Mouse (Mus musculus) erythroblast, embryonic 14.5 days (primary cell): ENCODE measurements around the gene Gdpgp1. TPM values are rescaled to one million over a fixed set of nuclear protein-coding genes. Genes with fewer than 3 reads are reported as not detected.
A peak's percentile ranks its signal among the peaks of the same experiment; 100 is the strongest.

Source experiments
- H3K27me3 ChIP-seq: 2 replicates; pipeline ENCODE4 v1.6.1; 2012; ENCODE audit warnings: inconsistent platforms; ENCODE audit not compliant: control insufficient read depth
- H3K36me3 ChIP-seq: 2 replicates; pipeline ENCODE4 v1.6.1; 2012; ENCODE audit warnings: mild to moderate bottlenecking, inconsistent platforms; ENCODE audit not compliant: control insufficient read depth
- H3K4me1 ChIP-seq: 2 replicates; pipeline ENCODE4 v1.6.1; 2012; ENCODE audit warnings: inconsistent platforms; ENCODE audit not compliant: control insufficient read depth
- H3K4me3 ChIP-seq: replicated peaks from 2 replicates; pipeline ENCODE3; 2012; ENCODE audit warnings: moderate library complexity, mild to moderate bottlenecking, inconsistent platforms
- H3K9me3 ChIP-seq: 2 replicates; pipeline ENCODE4 v1.6.1; 2012; ENCODE audit warnings: low read length, inconsistent platforms, mixed read lengths; ENCODE audit not compliant: control insufficient read depth
- GATA1 ChIP-seq: IDR thresholded peaks from 2 replicates; pipeline ENCODE4 v1.6.1; 2012; ENCODE audit warnings: low read length, inconsistent platforms, mixed read lengths
- TAL1 ChIP-seq: IDR thresholded peaks from 3 replicates; pipeline ENCODE4 v1.6.1; 2012; ENCODE audit warnings: low read length, inconsistent platforms, mixed read lengths
- polyA plus RNA-seq: library from polyadenylated mRNA; stranded (reverse); fragments of >175 nt; gene quantifications from 2 replicates; pipeline ENCODE4 v1.2.3, GENCODE M21; 2012

The Gdpgp1 gene
- polyA plus RNA-seq, 1 experiment: 0.06 TPM

DNA sequence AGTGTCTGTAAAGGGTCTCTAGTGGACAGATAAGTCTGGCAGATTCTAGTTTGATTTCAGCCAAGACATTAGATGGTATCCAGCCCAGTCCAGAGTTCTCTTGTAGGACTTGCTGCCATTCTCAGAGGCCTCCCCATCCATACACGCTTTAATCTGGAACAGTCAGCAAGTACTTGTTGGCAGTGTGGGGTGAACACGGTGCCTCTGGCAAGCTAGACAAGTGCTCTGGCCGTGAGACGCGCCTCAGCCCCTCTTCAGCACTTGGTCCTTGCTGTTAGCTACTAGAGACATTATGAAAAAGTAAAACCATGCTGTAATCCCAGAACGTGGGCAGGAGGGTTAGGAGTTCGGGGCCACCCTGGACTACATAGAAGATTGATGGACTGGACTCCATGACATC lies 19.1 kb upstream of the Gdpgp1 start:
- Histone ChIP-seq H3K36me3 (peaks cover 91% of the 10 kb centered on the region), H3K4me3 (no peak overlapping the region), H3K4me1 (peaks cover 80% of the 10 kb centered on the region), H3K9me3 (no peaks in the 10 kb centered on the region), H3K27me3 (no peaks in the 10 kb centered on the region)
- TF ChIP-seq TAL1 (no peak), GATA1 (no peak)

DNA sequence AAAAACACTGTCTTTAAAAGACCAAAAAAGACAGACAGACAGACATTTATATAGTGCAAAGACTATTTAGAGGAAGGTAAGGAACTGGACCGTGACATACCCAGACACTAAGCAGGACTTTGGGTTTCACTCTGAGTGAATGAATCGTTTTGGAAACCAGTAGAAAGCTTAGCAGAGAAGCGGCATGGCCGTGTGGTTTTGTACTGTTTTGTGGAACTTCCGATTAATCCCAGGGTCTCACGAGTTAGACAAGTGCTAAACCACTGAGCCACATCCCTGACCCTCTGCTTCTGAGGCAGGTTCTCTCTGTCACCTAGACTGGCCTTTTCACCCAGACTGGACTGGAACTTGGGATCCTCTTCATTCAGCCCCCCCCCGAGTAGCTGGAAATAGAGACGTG lies 18.2 kb upstream of the Gdpgp1 start:
- no peaks in the 10 kb centered on the region for H3K9me3 ChIP-seq
- H3K36me3 ChIP-seq: peaks cover 99% of the 10 kb centered on the region
- peaks cover 71% of the 10 kb centered on the region for H3K4me1 ChIP-seq
- H3K4me3 ChIP-seq: no peak overlapping the region
- TF ChIP-seq GATA1 (no peak), TAL1 (no peak)
- no peaks in the 10 kb centered on the region for H3K27me3 ChIP-seq

DNA sequence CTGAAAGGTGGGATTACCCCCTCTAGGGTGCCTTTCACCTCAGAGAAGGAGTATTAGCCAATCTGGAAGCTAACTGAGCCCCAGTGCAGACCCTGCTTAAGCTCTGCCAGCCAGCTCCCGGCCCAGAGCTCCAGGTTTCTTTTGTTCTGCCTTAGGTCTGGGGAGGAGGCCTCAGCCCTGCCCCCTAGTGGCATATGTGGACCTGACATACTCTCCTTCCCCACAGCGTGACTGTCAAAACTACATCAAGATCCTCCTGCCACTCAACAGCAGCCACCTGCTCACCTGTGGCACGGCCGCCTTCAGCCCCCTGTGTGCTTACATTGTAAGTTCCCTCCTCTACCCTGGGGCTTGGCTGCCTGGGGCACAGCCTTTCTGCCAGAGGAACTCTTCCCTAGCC lies 17.3 kb upstream of the Gdpgp1 start:
- Histone ChIP-seq H3K36me3 (peaks cover 100% of the 10 kb centered on the region), H3K27me3 (no peaks in the 10 kb centered on the region), H3K4me1 (peaks cover 62% of the 10 kb centered on the region), H3K4me3 (no peak overlapping the region), H3K9me3 (no peaks in the 10 kb centered on the region)
- TF ChIP-seq GATA1 (no peak), TAL1 (no peak)

DNA sequence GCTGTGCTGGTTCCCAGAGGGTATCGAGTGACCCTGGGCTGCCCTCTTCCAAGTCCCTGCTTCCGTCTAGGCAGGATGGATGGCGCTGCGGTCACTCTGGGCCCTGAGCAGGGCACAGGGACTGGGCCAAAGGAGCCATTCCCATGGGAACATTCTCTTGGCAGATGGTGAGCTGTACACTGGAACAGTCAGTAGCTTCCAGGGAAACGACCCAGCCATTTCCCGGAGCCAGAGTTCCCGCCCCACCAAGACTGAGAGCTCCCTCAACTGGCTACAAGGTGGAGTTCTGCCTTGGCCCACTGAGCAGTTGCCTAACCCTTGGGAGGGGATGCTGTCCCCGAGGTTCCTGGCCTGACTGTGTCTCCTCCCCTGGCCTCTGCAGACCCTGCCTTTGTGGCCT lies 16.1 kb upstream of the Gdpgp1 start:
- H3K4me3 ChIP-seq: no peak overlapping the region
- H3K9me3 ChIP-seq: no peaks in the 10 kb centered on the region
- H3K4me1 ChIP-seq: peaks cover 53% of the 10 kb centered on the region
- peaks cover 100% of the 10 kb centered on the region for H3K36me3 ChIP-seq
- no peaks in the 10 kb centered on the region; the same call in 1 of the 2 replicates for H3K27me3 ChIP-seq
- TF ChIP-seq GATA1: no peak
- TF ChIP-seq TAL1: no peak

DNA sequence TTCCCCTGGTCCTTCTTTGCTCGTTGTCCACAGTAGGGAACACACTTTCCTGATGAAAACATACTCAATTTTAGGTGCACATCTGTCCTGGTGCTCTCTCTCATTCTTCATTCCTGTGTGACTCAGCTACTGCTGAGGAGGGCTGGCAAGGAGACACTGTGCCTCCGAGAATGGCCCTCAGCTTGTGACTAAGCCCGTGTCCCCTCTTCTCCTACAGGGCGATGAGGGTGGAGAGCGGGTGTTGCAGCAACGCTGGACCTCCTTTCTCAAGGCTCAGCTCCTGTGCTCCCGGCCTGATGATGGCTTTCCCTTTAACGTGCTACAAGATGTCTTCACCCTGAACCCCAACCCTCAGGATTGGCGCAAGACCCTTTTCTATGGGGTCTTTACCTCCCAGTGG lies 14.0 kb upstream of the Gdpgp1 start:
- no peaks in the 10 kb centered on the region for H3K9me3 ChIP-seq
- no peak overlapping the region for H3K4me3 ChIP-seq
- H3K4me1 ChIP-seq: peaks cover 33% of the 10 kb centered on the region
- H3K36me3 ChIP-seq: peaks cover 99% of the 10 kb centered on the region
- no peak for TF ChIP-seq GATA1
- TF ChIP-seq TAL1: no peak
- no peaks in the 10 kb centered on the region; the same call in 1 of the 2 replicates for H3K27me3 ChIP-seq

DNA sequence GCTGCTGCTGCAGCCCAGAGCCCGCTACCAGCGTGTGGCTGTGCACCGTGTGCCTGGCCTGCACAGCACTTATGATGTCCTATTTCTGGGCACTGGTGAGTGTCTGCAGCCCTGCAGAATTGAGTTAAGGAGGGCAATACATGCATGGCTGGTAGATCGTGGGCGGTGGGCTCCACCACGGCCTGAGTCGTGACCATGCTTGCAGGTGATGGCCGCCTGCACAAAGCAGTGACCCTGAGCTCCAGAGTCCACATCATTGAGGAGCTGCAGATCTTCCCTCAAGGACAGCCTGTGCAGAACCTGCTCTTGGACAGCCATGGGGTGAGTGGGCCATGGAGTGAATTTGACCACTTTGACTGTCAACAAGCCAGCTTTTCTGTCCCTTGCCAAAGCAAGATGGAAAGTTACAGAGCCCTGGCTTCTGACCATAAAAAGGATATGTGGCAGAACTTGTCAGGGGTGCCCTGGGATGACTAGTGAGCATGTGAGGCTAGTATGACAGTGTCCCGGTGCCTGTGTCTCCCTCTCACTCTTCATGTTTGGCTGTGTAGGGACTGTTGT lies 12.3 kb upstream of the Gdpgp1 start:
- peaks cover 99% of the 10 kb centered on the region for H3K36me3 ChIP-seq
- peaks cover 19% of the 10 kb centered on the region for H3K4me1 ChIP-seq
- TF ChIP-seq TAL1: no peak
- H3K27me3 ChIP-seq: no peaks in the 10 kb centered on the region; the same call in 1 of the 2 replicates
- H3K4me3 ChIP-seq: no peak overlapping the region
- H3K9me3 ChIP-seq: no peaks in the 10 kb centered on the region

DNA sequence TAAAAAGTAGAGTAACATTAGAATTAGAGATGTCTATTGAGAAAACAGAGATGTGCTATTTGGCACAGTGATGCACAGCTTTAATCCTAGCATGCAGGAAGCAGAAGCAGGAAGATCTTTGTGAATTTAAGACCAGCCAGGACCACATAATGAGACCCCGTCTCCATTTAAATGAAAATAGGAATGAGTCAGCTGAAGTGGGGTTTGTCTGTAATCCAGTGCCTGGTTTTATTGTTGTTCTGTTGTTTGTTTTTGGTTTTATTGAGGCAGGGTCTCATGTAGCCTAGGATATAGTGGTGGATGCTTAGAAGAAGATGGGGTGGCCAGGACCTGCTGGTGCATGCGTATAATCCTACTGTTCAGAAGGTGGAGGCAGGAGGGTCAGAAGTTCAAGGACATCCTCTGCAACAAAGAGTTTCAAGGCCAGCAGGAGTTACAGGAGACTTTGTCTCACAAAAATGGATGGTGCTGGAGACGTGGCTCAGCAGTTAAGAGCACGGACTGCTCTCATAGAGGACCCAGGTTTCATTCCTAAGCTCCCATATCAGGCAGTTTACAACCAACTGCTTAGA lies 11.4 kb upstream of the Gdpgp1 start:
- Histone ChIP-seq H3K9me3 (no peaks in the 10 kb centered on the region), H3K4me3 (no peak overlapping the region), H3K36me3 (peaks cover 99% of the 10 kb centered on the region), H3K27me3 (no peaks in the 10 kb centered on the region; the same call in 1 of the 2 replicates), H3K4me1 (peaks cover 12% of the 10 kb centered on the region)
- no peak for TF ChIP-seq GATA1
- no peak for TF ChIP-seq TAL1

DNA sequence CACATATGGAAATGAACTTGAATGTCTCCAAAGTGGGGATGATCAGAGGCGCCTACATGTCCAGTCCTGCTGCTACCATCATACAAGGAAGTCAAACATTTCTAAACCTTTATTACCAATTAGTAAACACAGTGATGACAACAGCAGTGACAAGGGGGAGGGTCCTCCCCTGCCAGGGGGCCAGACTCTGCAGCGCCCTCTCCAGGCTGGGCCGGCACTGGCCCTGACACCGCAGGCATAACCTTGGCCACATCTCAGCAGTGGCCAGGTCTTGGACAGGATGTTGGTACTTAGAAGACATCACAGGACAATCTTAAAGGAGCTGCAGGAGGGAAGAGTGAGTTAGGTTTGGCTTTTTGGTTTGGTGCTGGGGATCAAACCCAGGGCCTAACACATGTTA lies 5.6 kb upstream of the Gdpgp1 start:
- Histone ChIP-seq H3K4me3 (no peak overlapping the region), H3K36me3 (peaks cover 89% of the 10 kb centered on the region), H3K9me3 (no peaks in the 10 kb centered on the region), H3K27me3 (no peaks in the 10 kb centered on the region), H3K4me1 (peaks cover 49% of the 10 kb centered on the region)
- no peak for TF ChIP-seq TAL1
- no peak for TF ChIP-seq GATA1

DNA sequence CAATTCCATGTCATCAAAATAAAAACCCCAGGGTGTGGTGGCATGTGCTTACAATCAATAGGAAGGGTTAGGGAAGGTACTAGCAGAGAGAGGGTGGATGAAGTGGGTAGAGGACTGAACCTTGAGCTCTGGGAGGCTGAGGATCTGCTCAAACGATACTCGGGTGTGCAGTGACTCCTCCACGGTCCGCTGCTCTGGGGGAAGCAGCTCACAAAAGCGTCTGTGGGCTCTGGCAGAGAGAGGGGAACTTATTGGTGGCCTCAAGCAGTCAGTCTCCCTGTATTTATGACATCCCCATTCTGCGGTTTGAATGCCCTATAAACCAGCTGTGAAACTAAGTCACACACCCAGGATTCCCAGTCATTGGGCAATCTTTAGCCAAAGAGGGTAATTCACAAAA lies 2.5 kb upstream of the Gdpgp1 start:
- H3K4me3 ChIP-seq: peak overlapping the region; percentile 3
- peaks cover 61% of the 10 kb centered on the region for H3K36me3 ChIP-seq
- no peaks in the 10 kb centered on the region for H3K9me3 ChIP-seq
- no peak for TF ChIP-seq TAL1
- no peak for TF ChIP-seq GATA1
- peaks cover 70% of the 10 kb centered on the region for H3K4me1 ChIP-seq
- no peaks in the 10 kb centered on the region for H3K27me3 ChIP-seq
